Mouse (Mus musculus) thymus, adult 2 months (tissue): ENCODE data around the gene Rpl21. TPM values are rescaled to one million over a fixed set of nuclear protein-coding genes. Genes with fewer than 3 reads are reported as not detected.

Source experiments
- DNase-seq: peaks from one replicate; pipeline ENCODE4 v3.0.0; 2021
- H3K27ac ChIP-seq: fragments of 200-500 bp; 2 replicates; pipeline ENCODE4 v1.5.1; 2012; ENCODE audit warnings: low read length, control low read depth; ENCODE audit not compliant: control insufficient read depth, insufficient read depth
- H3K27me3 ChIP-seq: fragments of 200-500 bp; 2 replicates; pipeline ENCODE4 v1.6.1; 2012; ENCODE audit warnings: mild to moderate bottlenecking, low read length, moderate library complexity, mixed read lengths; ENCODE audit not compliant: control insufficient read depth, insufficient read depth
- H3K36me3 ChIP-seq: fragments of 200-500 bp; 2 replicates; pipeline ENCODE4 v1.6.1; 2012; ENCODE audit warnings: mild to moderate bottlenecking, low read length, moderate library complexity; ENCODE audit not compliant: control insufficient read depth, insufficient read depth
- H3K4me1 ChIP-seq: fragments of 200-500 bp; replicated peaks from 2 replicates; pipeline ENCODE4 v1.6.1; 2012; ENCODE audit warnings: low read length; ENCODE audit not compliant: control insufficient read depth, insufficient read depth
- H3K4me3 ChIP-seq: fragments of 200-500 bp; 2 replicates; pipeline ENCODE4 v1.5.1; 2012; ENCODE audit warnings: mild to moderate bottlenecking, low read length, control low read depth, moderate library complexity; ENCODE audit not compliant: control insufficient read depth, insufficient read depth
- CTCF ChIP-seq: fragments of 200-500 bp; IDR thresholded peaks from 2 replicates; pipeline ENCODE4 v1.5.1; 2012; ENCODE audit warnings: mild to moderate bottlenecking, control low read depth, low read length, moderate library complexity, borderline replicate concordance; ENCODE audit not compliant: control insufficient read depth, poor library complexity, insufficient read depth; ENCODE audit errors: extremely low read depth
- POLR2A ChIP-seq: fragments of 200-500 bp; IDR thresholded peaks from 2 replicates; pipeline ENCODE4 v1.6.1; 2012; ENCODE audit warnings: mild to moderate bottlenecking, low read length, control low read depth, moderate library complexity; ENCODE audit not compliant: control insufficient read depth, poor library complexity, insufficient read depth; ENCODE audit errors: extremely low read depth
- WGBS: fragments of 180-500 bp; shearing (Covaris S2); methylation state at CpG from one replicate; pipeline ENCODE4 v1.1.7; 2018; 5-methylcytosine and 5-hydroxymethylcytosine counted together
- polyA plus RNA-seq: library from polyadenylated mRNA; depleted of rRNA; stranded (reverse); fragments of >200 nt; gene quantifications from 2 replicates; pipeline ENCODE4 v1.2.3, GENCODE M21; 2012

Rpl21 gene
- polyA plus RNA-seq, 1 experiment: 60.9 TPM

DNA sequence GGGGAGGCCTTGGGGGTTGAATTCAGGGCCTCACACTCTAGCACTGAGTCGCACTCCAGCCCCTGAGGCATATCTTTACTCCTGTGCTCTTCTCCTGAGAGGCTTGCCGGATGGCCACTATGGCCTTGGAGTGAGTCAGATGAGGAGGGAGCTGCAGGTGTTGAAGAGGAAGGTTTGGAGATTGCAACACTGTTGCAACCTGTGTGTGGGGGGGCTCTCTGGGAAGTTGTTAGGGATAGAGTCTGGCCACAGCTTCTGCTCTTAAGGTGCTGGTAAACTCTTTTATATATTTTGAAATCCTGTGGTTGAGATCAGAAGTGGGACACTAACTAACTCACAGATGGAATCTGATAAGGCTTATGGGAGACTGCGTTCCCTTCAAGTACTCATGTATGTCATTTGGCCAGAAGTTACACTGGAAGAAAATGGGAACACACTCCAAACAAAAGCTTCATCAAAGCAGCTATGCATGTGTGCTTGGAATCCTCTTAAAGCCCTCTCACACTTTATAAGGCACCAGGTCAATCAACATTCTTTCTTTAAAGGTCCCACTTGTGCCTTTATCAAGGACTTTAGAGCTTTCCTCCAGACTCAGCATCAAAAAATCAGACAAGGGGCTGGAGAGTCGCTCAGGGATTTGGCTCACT, 16.4 kb downstream of the Rpl21 start:
- DNase-seq: no peak
- Histone ChIP-seq H3K4me1 (no peaks in the 10 kb centered on the region; the same call in 1 of the 2 replicates), H3K27ac (no peak overlapping the region), H3K4me3 (no peak overlapping the region), H3K36me3 (no peaks in the 10 kb centered on the region), H3K27me3 (peaks cover 8% of the 10 kb centered on the region; the same call in 1 of the 2 replicates)
- WGBS: 95% methylated on average over 4 of the region's 4 CpGs
- no peak for TF ChIP-seq POLR2A
- TF ChIP-seq CTCF: no peak

DNA sequence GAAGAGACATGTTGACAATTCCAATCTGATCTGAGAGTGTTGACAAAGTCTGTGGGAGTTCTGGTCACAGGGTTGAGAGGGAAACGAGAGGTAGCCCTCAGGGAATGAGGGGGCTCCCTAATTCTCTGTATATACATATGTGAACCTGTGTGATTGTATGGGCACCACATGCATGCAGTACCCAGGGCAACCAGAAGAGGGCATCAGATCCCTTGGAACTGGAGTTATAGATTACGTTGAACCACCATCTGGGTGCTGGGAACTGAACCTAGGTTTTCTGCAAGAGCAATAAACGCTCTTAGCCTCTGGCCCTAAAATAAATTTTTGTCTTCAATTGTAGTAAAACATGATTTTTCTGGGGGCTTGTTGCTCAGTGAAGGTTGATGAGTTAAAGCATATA, 23.4 kb downstream of the Rpl21 start:
- Histone ChIP-seq H3K4me3 (no peak overlapping the region), H3K4me1 (no peaks in the 10 kb centered on the region), H3K27me3 (no peaks in the 10 kb centered on the region), H3K27ac (no peak overlapping the region), H3K36me3 (no peaks in the 10 kb centered on the region)
- no peak for DNase-seq
- TF ChIP-seq POLR2A: no peak
- no peak for TF ChIP-seq CTCF
- whole genome bisulfite sequencing: 96% methylated on average over 3 of the region's 3 CpGs

DNA sequence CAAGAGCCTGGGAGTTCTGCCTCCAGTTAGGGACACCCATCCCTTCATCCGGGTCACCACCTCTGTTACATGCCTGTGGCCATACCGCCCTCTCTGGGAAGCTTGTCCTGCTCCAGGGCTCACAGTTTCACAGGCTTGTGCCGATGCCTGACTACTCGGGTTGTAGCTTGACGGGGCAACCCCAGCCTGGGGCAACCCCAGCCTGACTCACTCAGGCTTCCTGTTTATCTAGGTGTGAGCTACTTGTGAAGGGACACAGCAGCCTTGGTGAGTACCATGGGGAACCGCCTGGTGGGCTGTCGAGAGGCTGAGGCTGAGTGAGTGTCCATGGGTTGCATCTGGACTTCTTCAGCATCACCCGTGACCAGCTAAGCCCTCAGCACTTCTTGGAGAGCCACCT, 24.9 kb downstream of the Rpl21 start:
- Histone ChIP-seq H3K27ac (no peak overlapping the region), H3K27me3 (no peaks in the 10 kb centered on the region), H3K4me1 (no peaks in the 10 kb centered on the region), H3K36me3 (no peaks in the 10 kb centered on the region), H3K4me3 (no peak overlapping the region)
- 85% methylated on average over 8 of the region's 8 CpGs for WGBS
- DNase-seq: no peak
- TF ChIP-seq CTCF: no peak
- no peak for TF ChIP-seq POLR2A

DNA sequence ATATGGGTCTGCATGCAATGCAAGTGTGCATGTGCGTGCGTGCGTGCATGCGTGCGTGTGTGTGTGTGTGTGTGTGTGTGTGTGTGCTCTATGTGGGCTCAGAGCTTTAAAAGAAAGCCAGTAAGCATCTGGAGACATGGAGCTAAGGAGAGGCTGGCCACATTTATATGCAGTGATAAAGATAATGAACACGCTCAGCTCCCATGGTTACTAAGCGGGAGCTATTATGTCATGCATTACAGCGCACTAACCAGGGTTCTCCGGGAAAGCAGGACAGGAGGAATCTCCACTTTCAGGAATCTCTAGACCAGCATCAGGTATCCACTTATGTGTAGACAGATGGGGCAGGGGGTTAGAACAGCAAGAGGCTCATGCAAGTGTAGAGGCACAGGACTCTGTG, 26.1 kb downstream of the Rpl21 start:
- Histone ChIP-seq H3K27ac (no peak overlapping the region), H3K36me3 (no peaks in the 10 kb centered on the region), H3K4me1 (no peaks in the 10 kb centered on the region), H3K27me3 (no peaks in the 10 kb centered on the region), H3K4me3 (no peak overlapping the region)
- 95% methylated on average over 9 of the region's 9 CpGs for whole genome bisulfite sequencing
- TF ChIP-seq POLR2A (no peak), CTCF (no peak)
- no peak for DNase-seq

DNA sequence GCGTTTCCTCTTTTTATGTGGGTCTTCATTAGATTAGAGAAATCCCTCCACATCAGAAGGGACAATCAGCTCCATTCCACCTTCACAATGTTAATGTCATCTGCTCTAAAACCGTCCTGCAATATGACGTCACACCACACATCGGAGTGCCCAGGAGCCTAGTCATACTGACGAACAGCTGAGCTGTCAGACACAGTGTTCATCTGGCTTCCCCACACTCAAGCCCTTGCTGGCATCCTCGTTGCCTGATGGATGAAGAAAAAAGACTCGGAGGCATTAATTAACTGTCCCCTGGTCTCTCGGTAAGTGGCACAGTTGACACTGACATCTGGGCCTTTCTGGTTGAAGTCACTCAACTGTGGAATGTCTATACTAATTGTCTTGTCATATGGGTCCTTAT, 26.6 kb downstream of the Rpl21 start:
- Histone ChIP-seq H3K27me3 (no peaks in the 10 kb centered on the region), H3K27ac (no peak overlapping the region), H3K4me3 (no peak overlapping the region), H3K36me3 (no peaks in the 10 kb centered on the region), H3K4me1 (no peaks in the 10 kb centered on the region)
- 91% methylated on average over 8 of the region's 8 CpGs for WGBS
- no peak for DNase-seq
- TF ChIP-seq POLR2A: no peak

DNA sequence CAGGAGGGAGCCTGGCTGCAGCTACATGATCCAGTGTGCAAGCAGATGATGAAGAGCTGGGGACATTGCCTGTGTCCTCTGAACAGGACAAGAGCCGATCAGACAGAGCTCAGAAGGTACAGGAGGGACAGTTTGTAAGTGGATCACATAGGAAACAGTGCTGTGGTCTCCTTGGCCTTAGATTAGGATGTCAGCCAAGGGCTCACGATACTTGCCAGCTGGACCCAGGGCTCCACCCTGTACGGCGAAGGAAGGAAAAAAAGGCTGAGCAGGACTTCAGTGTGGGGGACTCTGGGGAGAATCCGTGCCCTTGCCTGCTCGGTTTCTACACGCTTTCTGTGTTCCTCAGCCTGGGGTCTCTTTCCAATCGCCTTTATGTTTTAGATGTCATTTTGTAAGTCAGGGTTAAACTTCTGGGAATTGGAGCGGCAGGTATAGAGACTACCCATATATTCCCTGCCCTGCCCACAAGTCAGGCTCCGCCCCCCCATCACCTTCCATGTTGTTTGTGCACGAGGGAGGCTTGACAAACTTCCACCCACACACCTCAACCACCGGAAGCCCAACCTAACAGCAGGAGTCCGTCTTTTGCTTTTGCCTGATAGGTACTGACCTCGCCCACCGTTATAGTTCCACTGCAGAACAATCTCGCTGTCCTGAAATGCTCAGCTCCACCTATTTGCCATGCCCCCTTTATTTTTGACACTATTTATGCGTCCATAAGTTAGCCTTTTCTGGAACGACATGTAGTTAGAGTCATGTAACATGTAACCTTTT, 27.7 kb downstream of the Rpl21 start:
- no peak for TF ChIP-seq POLR2A
- no peak for TF ChIP-seq CTCF
- Histone ChIP-seq H3K4me1 (no peaks in the 10 kb centered on the region), H3K4me3 (no peak overlapping the region), H3K27me3 (no peaks in the 10 kb centered on the region), H3K27ac (no peak overlapping the region), H3K36me3 (no peaks in the 10 kb centered on the region)
- no peak for DNase-seq
- WGBS: 87% methylated on average over 18 of the region's 18 CpGs

DNA sequence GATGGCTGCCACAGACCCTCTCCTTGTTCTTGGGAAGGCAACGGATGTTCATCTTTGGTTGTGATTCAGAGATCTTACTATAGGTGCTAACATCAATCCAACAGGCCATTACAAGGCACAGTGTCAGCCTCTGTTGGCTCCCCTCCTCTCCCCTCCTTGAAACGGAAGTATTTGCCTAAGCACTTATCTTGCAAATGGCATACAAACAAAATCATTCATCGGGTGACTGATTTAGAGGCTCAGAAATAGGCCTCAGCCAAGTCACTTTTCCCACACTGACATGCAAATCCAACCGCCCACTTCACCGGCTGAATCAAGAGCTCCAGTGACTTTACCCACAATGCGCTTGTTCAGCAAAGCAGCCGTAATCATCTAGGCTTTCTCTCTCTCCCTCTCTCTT, 28.9 kb downstream of the Rpl21 start:
- WGBS: 83% methylated on average over 7 of the region's 7 CpGs
- no peak for DNase-seq
- H3K4me1 ChIP-seq: no peaks in the 10 kb centered on the region
- TF ChIP-seq CTCF (no peak), POLR2A (no peak)
- H3K27ac ChIP-seq: no peak overlapping the region
- no peaks in the 10 kb centered on the region for H3K27me3 ChIP-seq
- no peak overlapping the region for H3K4me3 ChIP-seq
- H3K36me3 ChIP-seq: no peaks in the 10 kb centered on the region
